ENCODE assay signal across 8 mouse cellular contexts in the genomic region with DNA sequence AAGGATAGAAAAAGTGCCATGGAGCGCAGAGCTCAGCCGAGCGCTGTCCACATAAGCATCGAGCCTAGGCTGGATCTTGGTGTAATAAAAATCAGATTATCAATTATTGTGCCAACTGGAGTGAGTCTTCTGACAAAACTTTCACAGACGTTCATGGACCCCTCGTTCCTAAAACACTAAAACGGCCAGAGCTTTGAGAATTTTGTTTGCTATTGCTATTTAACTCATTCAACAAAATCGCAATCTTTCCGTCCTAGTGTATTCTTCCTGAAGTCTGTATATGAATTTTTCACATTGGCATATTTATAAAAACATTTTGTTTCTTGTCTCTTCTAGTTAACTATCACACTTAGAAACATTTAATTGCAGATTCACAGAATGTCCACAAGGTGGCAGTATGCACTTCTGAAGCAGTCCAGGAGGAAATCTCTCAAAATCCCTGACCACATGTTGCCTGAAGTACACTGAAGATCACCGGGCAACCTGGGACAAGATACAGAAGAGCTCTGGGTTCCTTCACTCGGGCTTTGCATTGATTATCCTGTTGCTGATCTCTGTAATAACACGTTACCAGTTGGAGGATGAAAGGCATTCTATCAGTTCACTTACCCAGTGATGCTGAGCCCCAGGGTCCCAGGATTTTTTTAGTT. TPM values are rescaled to one million over a fixed set of nuclear protein-coding genes. Genes with fewer than 3 reads are reported as not detected.
A peak's percentile ranks its signal among the peaks of the same experiment; 100 is the strongest.
DNase-seq lines count a peak whose midpoint lies in the region; ATAC-seq and TF ChIP-seq lines count a peak whose summit lies in the region.

No protein-coding gene starts in this region.

- H3K4me3 ChIP-seq in heart, postnatal 0 days (ENCODE audit: low read depth, low read length) = no peak overlapping the region
- H3K4me3 ChIP-seq in liver, embryonic 14.5 days (ENCODE audit: insufficient read depth in 1 of 2, low read depth in 2 of 2, low read length in 2 of 2) = no peak overlapping the region

- peak; percentile 88 for TF ChIP-seq CTCF in heart, postnatal 0 days (IDR thresholded peaks at IDR 0.05; ENCODE audit: low read depth)
- TF ChIP-seq CTCF in liver, embryonic 14.5 days (IDR thresholded peaks at IDR 0.05; ENCODE audit: low read depth) = peak; percentile 76

- peak; percentile 80 for ATAC-seq in frontal cortex, adult (ENCODE audit: low TSS enrichment)
- ATAC-seq in heart, postnatal 0 days (ENCODE audit: insufficient read depth, low read depth) = no peak
- no peak for ATAC-seq in liver, embryonic 14.5 days (ENCODE audit: insufficient read depth)

- no peaks in the 10 kb centered on the region; the same call in 1 of the 2 replicates for H3K4me1 ChIP-seq in heart, postnatal 0 days (ENCODE audit: control insufficient read depth, insufficient read depth)
- H3K4me1 ChIP-seq in liver, embryonic 14.5 days (replicated peaks; ENCODE audit: control insufficient read depth in 2 of 2, insufficient read depth in 2 of 2, low read length in 1 of 2) = no peaks in the 10 kb centered on the region

- 20% methylated on average over 12 of the region's 12 CpGs for WGBS in heart, postnatal 0 days
- WGBS in liver, embryonic 14.5 days (ENCODE audit: insufficient replicate concordance) = 24% methylated on average over 12 of the region's 12 CpGs

- no peak overlapping the region for H3K9ac ChIP-seq in heart, postnatal 0 days (replicated peaks; ENCODE audit: low read depth, low read length)
- no peak overlapping the region for H3K9ac ChIP-seq in liver, embryonic 14.5 days (replicated peaks)

- no peak for DNase-seq in frontal cortex, postnatal 10 days (ENCODE audit: low spot score in 2 of 2)
- peak; percentile 50 for DNase-seq in A20 (ENCODE audit: low read depth, low spot score)
- DNase-seq in c-Kit-positive CD71-positive TER-119-negative erythroid progenitor cells, embryonic 14.5 days (ENCODE audit: low read depth) = peak; percentile 4
- peak; percentile 89 for DNase-seq in heart, postnatal 0 days (ENCODE audit: low spot score)
- DNase-seq in liver, embryonic 14.5 days (ENCODE audit: low read depth in 3 of 3, low spot score in 3 of 3) = peak in 1 of 3 experiments; percentile 11
- peak; percentile 28 for DNase-seq in retina, adult 2 months (ENCODE audit: low read depth, low spot score)
- DNase-seq in spleen, postnatal 10 days (ENCODE audit: low spot score in 2 of 2) = no peak

- TF ChIP-seq EP300 in heart, postnatal 0 days (IDR thresholded peaks at IDR 0.05; ENCODE audit: low read depth) = no peak
- TF ChIP-seq EP300 in liver, embryonic 14.5 days (IDR thresholded peaks at IDR 0.05; ENCODE audit: low read depth) = no peak

- no peaks in the 10 kb centered on the region for H3K36me3 ChIP-seq in heart, postnatal 0 days (replicated peaks; ENCODE audit: control insufficient read depth, insufficient read depth, low read length)
- no peaks in the 10 kb centered on the region for H3K36me3 ChIP-seq in liver, embryonic 14.5 days (replicated peaks; ENCODE audit: control insufficient read depth, insufficient read depth, low read depth)

- H3K27ac ChIP-seq in heart, postnatal 0 days (ENCODE audit: low read depth) = no peak overlapping the region
- no peak overlapping the region for H3K27ac ChIP-seq in liver, embryonic 14.5 days

- H3K4me2 ChIP-seq in heart, postnatal 0 days (ENCODE audit: low read depth, low read length) = 0 out of 2 replicates have a peak overlapping the region, but pooled peaks have one; percentile 18
- H3K4me2 ChIP-seq in liver, embryonic 14.5 days (ENCODE audit: low read depth) = no peak overlapping the region

- H3K27me3 ChIP-seq in heart, postnatal 0 days (ENCODE audit: control insufficient read depth, insufficient read depth, low read length) = no peaks in the 10 kb centered on the region
- no peaks in the 10 kb centered on the region for H3K27me3 ChIP-seq in liver, embryonic 14.5 days (ENCODE audit: control insufficient read depth, insufficient read depth, low read length)

- no peaks in the 10 kb centered on the region for H3K9me3 ChIP-seq in heart, postnatal 0 days (replicated peaks; ENCODE audit: control insufficient read depth, low read length)
- no peaks in the 10 kb centered on the region for H3K9me3 ChIP-seq in liver, embryonic 14.5 days (ENCODE audit: control insufficient read depth, low read length)

RNA-seq across cellular contexts. Expression of a gene that starts 1.1 kb away (rescaled TPM):
- not detected in 2 replicates for total RNA-seq in heart, postnatal 0 days (2014; rRNA removed; ENCODE audit: low replicate concordance)
- 2.8 and 3.0 TPM in 2 replicates for polyA plus RNA-seq in heart, postnatal 0 days (2015; fragmentation: Nextera tagmentation; extraction: Ambion mirVana)
- not detected in 2 replicates for polyA plus RNA-seq in liver, embryonic 14.5 days (2012; rRNA removed)
- polyA plus RNA-seq in liver, embryonic 14.5 days (2014; fragmentation: Nextera tagmentation; extraction: Ambion mirVana) = not detected in 2 replicates

Comparison
In these comparisons a context has a peak if more than half of its experiments do, and no peak if none do; other contexts are left out.
1. DNase-seq: peak in A20 (single experiment), c-Kit-positive CD71-positive TER-119-negative erythroid progenitor cells, embryonic 14.5 days (single experiment), heart, postnatal 0 days (single experiment) and retina, adult 2 months (single experiment); none in frontal cortex, postnatal 10 days (0 of 2) and spleen, postnatal 10 days (0 of 2).